Mouse (Mus musculus) cerebellum, postnatal 14 days (tissue): ENCODE measurements at regions not wholly inside any gene's neighbourhood (a gene's known extent, or its start where the extent isn't known, plus 50 kb on each side); places are given as distances from the start of the nearest gene placed in this dataset.
A peak's percentile ranks its signal among the peaks of the same experiment; 100 is the strongest.

Experiments
- DNase-seq, 2 experiments: peaks; one replicate each; pipeline ENCODE4 v3.0.0; 2021; ENCODE audit warnings: mixed read lengths in 2 of 2

GRCm38 (mm10) chr8:127820741-127821170, 537.6 kb upstream of the Nrp1 start:
- peak; percentile 21 to 28 for DNase-seq

GRCm38 (mm10) chr8:127821646-127822045, 536.8 kb upstream of the Nrp1 start:
- DNase-seq: no peak

GRCm38 (mm10) chr8:127825041-127825440, 533.4 kb upstream of the Nrp1 start:
- DNase-seq: no peak

GRCm38 (mm10) chr8:127827826-127828225, 530.6 kb upstream of the Nrp1 start:
- DNase-seq: no peak

- DNase-seq: no peak
Measured at GRCm38 (mm10) chr8:127829659-127830058, 528.7 kb upstream of the Nrp1 start.

- DNase-seq: no peak
Measured at GRCm38 (mm10) chr8:127834006-127834405, 524.4 kb upstream of the Nrp1 start.

- no peak for DNase-seq
Measured at GRCm38 (mm10) chr8:127836410-127837206, 521.8 kb upstream of the Nrp1 start.

GRCm38 (mm10) chr8:127838311-127838710, 520.1 kb upstream of the Nrp1 start:
- DNase-seq: no peak

GRCm38 (mm10) chr8:127847332-127848018, 510.9 kb upstream of the Nrp1 start:
- no peak for DNase-seq

- no peak for DNase-seq
Measured at GRCm38 (mm10) chr8:127849926-127850325, 508.5 kb upstream of the Nrp1 start.

- no peak for DNase-seq
Measured at GRCm38 (mm10) chr8:127855653-127856300, 502.6 kb upstream of the Nrp1 start.

GRCm38 (mm10) chr8:127856351-127857135, 501.9 kb upstream of the Nrp1 start:
- DNase-seq: no peak

GRCm38 (mm10) chr8:127859036-127859435, 499.4 kb upstream of the Nrp1 start:
- DNase-seq: peak; percentile 69 to 78

GRCm38 (mm10) chr8:127860376-127860775, 498.0 kb upstream of the Nrp1 start:
- DNase-seq: no peak

- peak; percentile 35 to 37 for DNase-seq
Measured at GRCm38 (mm10) chr8:127860891-127861290, 497.5 kb upstream of the Nrp1 start.

- no peak for DNase-seq
Measured at GRCm38 (mm10) chr8:127884641-127885040, 473.8 kb upstream of the Nrp1 start.

- no peak for DNase-seq
Measured at GRCm38 (mm10) chr8:127885211-127885610, 473.2 kb upstream of the Nrp1 start.

- no peak for DNase-seq
Measured at GRCm38 (mm10) chr8:127885831-127886230, 472.6 kb upstream of the Nrp1 start.

GRCm38 (mm10) chr8:127890729-127891128, 467.7 kb upstream of the Nrp1 start:
- DNase-seq: no peak

- no peak for DNase-seq
Measured at GRCm38 (mm10) chr8:127894284-127894683, 464.1 kb upstream of the Nrp1 start.

GRCm38 (mm10) chr8:127908436-127908835, 450.0 kb upstream of the Nrp1 start:
- DNase-seq: peak in 1 of 2 experiments; percentile 12

GRCm38 (mm10) chr8:127909580-127909979, 448.8 kb upstream of the Nrp1 start:
- DNase-seq: no peak

- no peak for DNase-seq
Measured at GRCm38 (mm10) chr8:127914086-127914485, 444.3 kb upstream of the Nrp1 start.
